Mouse (Mus musculus): Measurements from ENCODE around the gene Drd5.

GRCm38 (mm10) chr5:38359716-38360115 is 40.5 kb downstream of the Drd5 start:
- TF ChIP-seq CTCF (IDR thresholded peaks at IDR 0.05; ENCODE audit: low read depth), result no peak
- TF ChIP-seq EP300 (IDR thresholded peaks at IDR 0.05; ENCODE audit: low read depth), result no peak

All from liver, embryonic 14.5 days (tissue).